Mouse (Mus musculus) heart, embryonic 14.5 days (tissue): ENCODE measurements around the gene Tmem116. TPM values are rescaled to one million over a fixed set of nuclear protein-coding genes. Genes with fewer than 3 reads are reported as not detected.

Experiments used
- ATAC-seq: fragments of 200-750 bp; cut with Nextera tagmentation; 2 replicates; pipeline ENCODE4 v1.8.0; 2017; ENCODE audit warnings: low read depth, moderate TSS enrichment; ENCODE audit not compliant: insufficient number of reproducible peaks, insufficient read depth, low FRiP score
- H3K27ac ChIP-seq, 2 experiments: fragments of 200-500 bp in 1 of 2; fragments of 300-500 bp in 1 of 2; sonication (generic) in 1 of 2; replicated peaks in 1 of 2; 2 replicates each; pipeline ENCODE4 v1.5.1; 2012 to 2014; ENCODE audit warnings: low read depth in 2 of 2, low read length in 2 of 2, control low read depth in 1 of 2, mild to moderate bottlenecking in 1 of 2, mixed read lengths in 1 of 2; ENCODE audit not compliant: control insufficient read depth in 1 of 2, insufficient read depth in 1 of 2
- H3K27me3 ChIP-seq: fragments of 300-500 bp; sonication (generic); 2 replicates; pipeline ENCODE4 v1.6.1; 2014; ENCODE audit warnings: mild to moderate bottlenecking, low read length, control low read depth; ENCODE audit not compliant: control insufficient read depth, insufficient read depth
- H3K36me3 ChIP-seq: fragments of 300-500 bp; sonication (generic); 2 replicates; pipeline ENCODE4 v1.6.1; 2014; ENCODE audit warnings: mild to moderate bottlenecking, control low read depth, low read length, mixed read lengths; ENCODE audit not compliant: control insufficient read depth, insufficient read depth
- H3K4me1 ChIP-seq, 2 experiments: fragments of 200-500 bp in 1 of 2; fragments of 300-500 bp in 1 of 2; sonication (generic) in 1 of 2; 2 replicates each; pipeline ENCODE4 v1.6.1; 2012 to 2014; ENCODE audit warnings: low read length in 2 of 2, control low read depth in 1 of 2, mixed read lengths in 1 of 2; ENCODE audit not compliant: control insufficient read depth in 2 of 2, insufficient read depth in 2 of 2
- H3K4me2 ChIP-seq: fragments of 300-500 bp; sonication (generic); 2 replicates; pipeline ENCODE4 v1.6.1; 2014; ENCODE audit warnings: mild to moderate bottlenecking, low read length
- H3K4me3 ChIP-seq, 2 experiments: fragments of 200-500 bp in 1 of 2; fragments of 300-500 bp in 1 of 2; sonication (generic) in 1 of 2; 2 replicates each; pipeline ENCODE4 v1.5.1; 2012 to 2014; ENCODE audit warnings: low read length in 2 of 2, mild to moderate bottlenecking in 2 of 2, control low read depth in 1 of 2, low read depth in 1 of 2, moderate library complexity in 1 of 2; ENCODE audit not compliant: control insufficient read depth in 1 of 2, insufficient read depth in 1 of 2
- H3K9ac ChIP-seq: fragments of 300-500 bp; sonication (generic); 2 replicates; pipeline ENCODE4 v1.6.1; 2014; ENCODE audit warnings: mild to moderate bottlenecking, low read length
- H3K9me3 ChIP-seq: fragments of 300-500 bp; sonication (generic); 2 replicates; pipeline ENCODE4 v1.6.1; 2016; ENCODE audit warnings: low read length, control low read depth; ENCODE audit not compliant: control insufficient read depth
- WGBS: fragments of 180-500 bp; shearing (Covaris S2); extraction: QIAGEN DNeasy Blood & Tissue Kit; methylation state at CpG from one replicate; pipeline ENCODE4 v1.1.7; 2014; 5-methylcytosine and 5-hydroxymethylcytosine counted together
- polyA plus RNA-seq: library from polyadenylated mRNA; unstranded; fragments of >200 nt; fragmentation: Nextera tagmentation; extraction: Ambion mirVana; gene quantifications from 2 replicates; pipeline ENCODE4 v1.2.1, GENCODE M21; 2014

Tmem116 gene
- polyA plus RNA-seq, 1 experiment from 2014 or later: 4.2 TPM

GRCm38 (mm10) chr5:121547084-121547483, 95.4 kb downstream of the Tmem116 start:
- H3K4me3 ChIP-seq: no peak overlapping the region
- H3K36me3 ChIP-seq: no peaks in the 10 kb centered on the region
- 93% methylated on average over 3 of the region's 3 CpGs for WGBS
- no peak for ATAC-seq
- H3K27ac ChIP-seq: no peak overlapping the region
- no peak overlapping the region for H3K4me2 ChIP-seq
- no peak overlapping the region for H3K9ac ChIP-seq
- H3K9me3 ChIP-seq: peaks cover 5% of the 10 kb centered on the region; the same call in 1 of the 2 replicates
- H3K27me3 ChIP-seq: no peaks in the 10 kb centered on the region
- peaks cover 6 to 22% of the 10 kb centered on the region in 2 experiments for H3K4me1 ChIP-seq

GRCm38 (mm10) chr5:121549196-121549595, 97.5 kb downstream of the Tmem116 start:
- ATAC-seq: no peak
- no peak overlapping the region for H3K4me2 ChIP-seq
- 74% methylated on average over 7 of the region's 7 CpGs for WGBS
- H3K4me1 ChIP-seq: peaks cover 5 to 11% of the 10 kb centered on the region in 2 experiments
- no peaks in the 10 kb centered on the region for H3K27me3 ChIP-seq
- no peaks in the 10 kb centered on the region for H3K36me3 ChIP-seq
- peaks cover 5% of the 10 kb centered on the region; the same call in 1 of the 2 replicates for H3K9me3 ChIP-seq
- H3K27ac ChIP-seq: no peak overlapping the region
- H3K4me3 ChIP-seq: no peak overlapping the region
- no peak overlapping the region for H3K9ac ChIP-seq

GRCm38 (mm10) chr5:121562436-121562835, 110.7 kb downstream of the Tmem116 start:
- Histone ChIP-seq H3K4me2 (no peak overlapping the region), H3K4me3 (no peak overlapping the region), H3K27ac (no peak overlapping the region), H3K27me3 (no peaks in the 10 kb centered on the region), H3K36me3 (no peaks in the 10 kb centered on the region), H3K9me3 (no peaks in the 10 kb centered on the region), H3K9ac (no peak overlapping the region), H3K4me1 (peaks cover 3 to 5% of the 10 kb centered on the region in 2 experiments; a peak in 2 of 4 replicates)
- 83% methylated on average over 3 of the region's 3 CpGs for WGBS
- ATAC-seq: no peak

- ATAC-seq: no peak
- no peaks in the 10 kb centered on the region for H3K9me3 ChIP-seq
- peaks cover 3 to 5% of the 10 kb centered on the region in 2 experiments; a peak in 2 of 4 replicates for H3K4me1 ChIP-seq
- H3K27ac ChIP-seq: no peak overlapping the region
- 12% methylated on average over 11 of the region's 11 CpGs for WGBS
- no peak overlapping the region; a peak in 1 of 4 replicates for H3K4me3 ChIP-seq
- H3K9ac ChIP-seq: 0 out of 2 replicates have a peak overlapping the region, but pooled peaks have one; percentile 41
- H3K36me3 ChIP-seq: peaks cover 3% of the 10 kb centered on the region; the same call in 1 of the 2 replicates
- H3K27me3 ChIP-seq: no peaks in the 10 kb centered on the region
- peak overlapping the region; percentile 51 for H3K4me2 ChIP-seq
Measured at GRCm38 (mm10) chr5:121564468-121564895, 112.8 kb downstream of the Tmem116 start.

GRCm38 (mm10) chr5:121566035-121566681, 114.5 kb downstream of the Tmem116 start:
- 89% methylated on average over 16 of the region's 16 CpGs for WGBS
- H3K27me3 ChIP-seq: no peaks in the 10 kb centered on the region
- H3K9me3 ChIP-seq: no peaks in the 10 kb centered on the region
- no peak overlapping the region for H3K27ac ChIP-seq
- H3K36me3 ChIP-seq: peaks cover 3% of the 10 kb centered on the region; the same call in 1 of the 2 replicates
- peaks cover 3 to 5% of the 10 kb centered on the region in 2 experiments; a peak in 2 of 4 replicates for H3K4me1 ChIP-seq
- H3K9ac ChIP-seq: no peak overlapping the region
- no peak for ATAC-seq
- H3K4me3 ChIP-seq: no peak overlapping the region
- H3K4me2 ChIP-seq: no peak overlapping the region

GRCm38 (mm10) chr5:121569881-121570420, 118.3 kb downstream of the Tmem116 start:
- 71% methylated on average over 9 of the region's 9 CpGs for WGBS
- H3K9ac ChIP-seq: no peak overlapping the region
- H3K9me3 ChIP-seq: no peaks in the 10 kb centered on the region
- no peaks in the 10 kb centered on the region for H3K27me3 ChIP-seq
- no peak overlapping the region for H3K4me3 ChIP-seq
- no peak for ATAC-seq
- H3K27ac ChIP-seq: no peak overlapping the region
- peaks cover 3 to 5% of the 10 kb centered on the region in 2 experiments; a peak in 2 of 4 replicates for H3K4me1 ChIP-seq
- H3K4me2 ChIP-seq: no peak overlapping the region
- peaks cover 6% of the 10 kb centered on the region; the same call in 1 of the 2 replicates for H3K36me3 ChIP-seq

GRCm38 (mm10) chr5:121570787-121571186, 119.1 kb downstream of the Tmem116 start:
- Histone ChIP-seq H3K4me1 (peaks cover 3 to 5% of the 10 kb centered on the region in 2 experiments; a peak in 2 of 4 replicates), H3K27ac (no peak overlapping the region), H3K4me2 (no peak overlapping the region), H3K4me3 (no peak overlapping the region), H3K36me3 (peaks cover 6% of the 10 kb centered on the region; the same call in 1 of the 2 replicates), H3K9me3 (no peaks in the 10 kb centered on the region), H3K9ac (peak overlapping the region; percentile 8; the same call in 1 of the 2 replicates), H3K27me3 (no peaks in the 10 kb centered on the region)
- 33% methylated on average over 1 of the region's 1 CpGs for WGBS
- no peak for ATAC-seq
